Mouse (Mus musculus) kidney, postnatal 4 days (tissue): ENCODE measurements around the gene Jhy.

ENCODE experiments used
- DNase-seq, 2 experiments: peaks; one replicate each; pipeline ENCODE4 v3.0.0; 2021; ENCODE audit warnings: mixed read lengths in 2 of 2

Gene Jhy

GRCm38 (mm10) chr9:40963586-40964417 is at the start of gene Jhy:
TSS of gene Jhy (minus strand) at chr9:40964118.
- peak; percentile 7 to 15 for DNase-seq

- no peak for DNase-seq
Observed at GRCm38 (mm10) chr9:41012456-41012855, 48.5 kb upstream of the Jhy start.

DNA sequence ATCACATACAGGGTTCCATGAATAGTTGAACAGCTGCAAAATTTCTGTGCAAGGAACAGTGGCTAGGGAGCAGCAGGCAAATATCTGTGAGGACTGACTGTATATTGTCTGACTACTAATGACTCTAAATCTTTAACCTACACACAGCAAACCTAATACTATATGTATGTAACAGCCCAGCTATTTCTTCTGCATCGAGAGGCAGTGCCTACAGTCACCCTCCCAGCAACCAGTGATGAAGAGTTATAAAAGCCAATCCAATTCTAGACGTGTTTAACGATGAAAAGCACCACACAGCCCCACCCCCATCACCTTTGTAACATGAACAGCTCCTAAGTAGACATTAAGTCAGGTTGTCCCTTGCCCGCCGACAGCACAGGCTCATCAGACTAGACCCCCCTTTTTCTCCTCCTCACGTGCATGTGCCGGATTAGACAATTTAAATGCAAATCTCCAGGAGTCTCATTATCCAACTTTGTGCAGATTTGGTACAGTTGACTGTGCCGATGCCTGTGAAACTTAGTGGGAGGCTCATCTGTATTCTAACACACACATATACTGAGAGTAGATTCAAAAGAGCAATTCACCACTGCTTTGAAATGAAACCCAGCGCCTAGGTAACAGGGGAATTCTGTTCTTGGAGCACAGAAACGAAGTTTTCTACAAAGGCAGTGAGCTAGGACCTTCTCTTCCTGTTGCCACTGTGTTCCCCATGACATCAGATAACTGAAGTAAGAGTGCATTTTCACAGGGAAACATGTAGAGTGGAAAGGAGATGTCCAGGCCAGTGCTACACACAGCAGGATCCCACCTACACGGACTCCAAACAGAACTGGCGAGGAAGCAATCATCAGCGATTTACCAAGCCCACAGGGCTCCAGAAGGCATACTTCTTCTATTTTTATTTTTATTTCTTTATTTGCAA is 47.9 kb upstream of the Jhy start:
- peak in 1 of 2 experiments; percentile 34 for DNase-seq

DNA sequence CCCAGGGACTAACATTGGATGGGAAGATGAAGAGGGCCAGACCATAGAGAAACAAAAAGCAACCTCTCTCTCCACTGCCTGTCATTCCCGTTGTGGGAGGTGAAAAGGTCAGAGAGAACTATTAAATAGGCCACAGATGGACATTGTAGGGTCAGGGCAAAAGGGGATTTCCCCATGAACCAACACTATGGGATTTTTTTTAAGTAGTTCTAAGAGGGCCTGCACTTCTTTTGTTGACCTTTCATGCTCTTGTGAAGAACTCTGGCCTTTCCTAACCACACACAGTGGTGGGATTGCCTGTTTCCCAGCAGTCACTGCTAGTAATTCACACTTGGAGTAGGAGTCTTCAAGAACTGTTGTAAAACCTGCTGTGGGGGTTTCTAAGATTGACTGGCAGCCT is 43.9 kb upstream of the Jhy start:
- no peak for DNase-seq

DNA sequence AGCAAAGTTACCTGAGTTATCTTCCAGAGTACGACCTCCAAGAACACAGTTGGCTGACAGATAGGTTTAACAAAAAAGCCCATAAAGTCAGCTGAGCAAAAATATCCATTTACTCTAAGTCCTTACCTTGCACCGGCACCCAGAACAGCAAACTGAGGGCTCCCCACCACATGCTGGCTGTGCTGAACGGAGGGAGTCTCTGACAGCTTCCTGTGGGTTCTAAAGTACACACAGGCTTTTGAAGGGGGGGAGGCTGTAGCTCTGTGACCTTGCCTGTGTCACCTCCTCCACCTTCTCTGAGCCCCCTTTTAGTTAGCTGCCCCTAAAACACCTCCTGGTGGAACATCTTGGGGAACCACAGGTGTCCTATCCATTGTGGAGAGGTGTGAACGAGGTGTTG is 40.5 kb upstream of the Jhy start, which contains the start of gene Crtam:
Gene Crtam (minus strand): TSS at position 214 of the 400 bp plus-strand sequence.
- no peak for DNase-seq

DNA sequence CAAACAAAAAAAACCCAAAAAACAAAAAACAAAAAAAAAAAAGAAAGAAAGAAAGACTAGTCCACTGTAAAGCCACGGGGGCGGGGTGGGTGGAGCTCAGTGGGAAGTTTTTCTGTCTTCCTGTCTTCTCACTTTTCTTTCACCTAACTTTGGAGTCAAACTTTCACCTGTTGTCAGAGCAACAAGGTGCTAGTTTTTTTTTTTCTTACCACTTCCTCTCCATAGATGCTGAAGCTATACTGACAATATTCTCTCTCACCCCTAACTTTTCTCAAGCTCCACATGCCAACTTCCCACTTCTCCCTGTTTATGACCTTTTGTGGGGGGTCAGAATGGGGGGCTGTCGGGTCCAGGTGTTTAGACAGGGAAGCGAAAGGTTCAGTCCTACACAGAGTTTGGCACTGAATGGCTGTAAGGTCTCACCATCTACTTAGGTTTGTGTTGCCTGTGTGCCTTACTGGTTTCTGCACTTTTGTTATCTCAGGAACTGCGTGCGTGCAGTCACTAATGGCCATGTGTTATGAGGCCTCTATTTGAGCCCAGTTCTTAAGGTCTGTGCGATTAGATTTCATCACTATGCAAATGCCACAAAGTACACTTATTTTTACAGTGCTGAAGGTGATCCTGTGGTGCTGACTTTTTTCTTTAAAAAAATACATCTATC is 33.3 kb upstream of the Jhy start:
- no peak for DNase-seq

GRCm38 (mm10) chr9:40994075-40994474 is 30.2 kb upstream of the Jhy start:
- DNase-seq: no peak

- no peak for DNase-seq
Observed at GRCm38 (mm10) chr9:40991511-40991910, 27.6 kb upstream of the Jhy start.

DNA sequence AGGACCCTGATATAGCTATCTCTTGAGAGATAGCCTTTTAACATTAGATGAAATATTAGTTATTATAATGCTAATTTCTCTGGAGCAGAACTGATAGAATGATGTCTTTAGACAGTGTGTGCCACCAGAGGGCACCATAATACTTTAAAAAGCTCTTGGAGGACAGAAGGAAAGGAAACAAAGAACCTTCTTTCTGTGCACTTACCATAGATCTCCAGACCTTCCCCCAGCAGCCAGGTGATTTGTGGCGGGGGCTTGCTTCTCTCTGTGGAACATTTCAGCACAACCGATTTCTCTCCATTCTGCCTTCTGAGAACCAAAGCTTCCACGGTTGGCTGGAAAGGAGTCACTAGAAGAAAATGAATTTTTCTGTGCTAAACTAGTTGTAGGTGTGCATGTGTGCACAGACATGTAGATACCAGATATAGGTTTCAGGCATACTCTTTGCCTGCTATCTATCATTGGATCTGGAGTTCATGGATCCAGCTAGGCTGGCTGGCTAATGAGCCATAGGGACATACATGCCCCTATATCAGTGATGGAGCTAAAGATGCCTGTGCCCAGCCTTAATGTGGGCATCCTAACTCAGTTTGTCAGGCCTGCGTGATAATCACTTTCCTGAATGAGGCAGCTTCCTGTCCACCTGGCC is 26.1 kb upstream of the Jhy start:
- peak; percentile 55 to 65 for DNase-seq

DNA sequence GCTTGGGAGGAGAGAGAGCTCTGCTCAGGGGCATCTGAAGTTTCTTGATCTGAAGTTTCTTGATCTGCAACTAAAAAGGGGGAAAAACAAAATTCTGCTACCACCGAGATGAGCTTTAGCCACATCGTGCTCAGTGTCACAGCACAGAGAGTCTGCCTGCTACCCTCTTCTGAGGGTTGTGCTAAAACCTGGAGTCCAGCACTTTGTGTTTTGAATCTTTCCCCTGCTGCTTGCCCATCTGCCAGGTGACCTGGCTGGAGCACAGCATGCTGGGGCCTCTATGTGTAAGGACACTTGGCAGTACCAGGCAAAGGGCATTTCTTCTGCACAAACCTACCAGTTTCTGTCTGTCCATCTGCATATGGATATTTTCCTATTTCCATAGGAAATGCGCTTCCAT is 20.4 kb upstream of the Jhy start:
- DNase-seq: no peak

DNA sequence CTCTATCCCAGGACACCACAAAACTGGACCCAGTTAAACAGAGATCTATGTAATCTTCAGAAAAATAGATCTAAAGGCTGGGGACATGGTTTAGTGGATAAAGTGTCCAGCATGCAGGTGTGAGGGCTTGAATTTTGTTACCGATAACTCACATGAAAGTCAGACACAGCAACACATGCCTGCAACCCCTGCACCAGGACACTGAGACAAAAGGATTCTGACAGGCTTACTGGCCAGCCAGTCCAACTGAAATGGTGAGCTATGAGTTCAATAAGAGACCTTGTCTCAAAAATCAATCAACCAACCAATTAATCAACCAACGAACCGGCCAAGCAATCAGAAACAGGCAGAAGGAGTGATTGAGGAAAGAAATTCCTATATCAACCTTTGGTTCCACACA is 19.8 kb upstream of the Jhy start:
- no peak for DNase-seq

DNA sequence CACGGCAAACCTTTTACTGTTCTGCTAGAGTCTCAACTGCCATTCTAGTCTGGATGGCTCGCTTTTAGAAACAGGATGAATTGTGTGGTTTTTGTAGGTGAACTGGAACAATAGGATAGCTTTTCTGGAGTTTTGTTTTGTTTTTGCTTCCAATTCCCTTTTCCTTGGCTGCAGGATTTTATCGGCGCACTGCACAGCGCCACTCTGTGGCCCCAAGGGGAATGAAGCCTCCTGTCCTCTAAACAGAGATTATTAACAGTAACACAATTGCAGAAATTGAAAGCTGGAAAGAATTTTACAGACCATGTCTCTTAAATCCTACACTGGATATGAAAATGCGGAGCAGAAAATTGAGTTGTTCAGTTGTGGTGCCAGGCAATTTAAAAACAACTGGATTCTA is 18.6 kb upstream of the Jhy start:
- peak; percentile 41 to 54 for DNase-seq

- no peak for DNase-seq
Observed at GRCm38 (mm10) chr9:40974042-40974801, 10.3 kb upstream of the Jhy start.

DNA sequence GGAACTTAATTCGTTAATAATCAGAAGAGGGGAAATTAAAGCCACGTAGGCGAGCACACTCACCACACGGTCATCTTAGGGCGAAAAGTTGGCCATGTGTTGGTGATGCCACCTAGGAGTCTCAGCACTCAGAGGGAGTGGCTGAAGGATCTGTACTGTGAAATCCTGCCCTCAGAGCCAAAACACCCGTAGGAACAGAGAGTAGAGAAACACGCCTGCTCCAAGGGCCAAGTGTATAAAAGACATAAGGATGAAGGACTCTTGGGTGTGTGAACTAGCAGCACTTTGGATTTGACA is 448 bp upstream of the Jhy start:
- no peak for DNase-seq

DNA sequence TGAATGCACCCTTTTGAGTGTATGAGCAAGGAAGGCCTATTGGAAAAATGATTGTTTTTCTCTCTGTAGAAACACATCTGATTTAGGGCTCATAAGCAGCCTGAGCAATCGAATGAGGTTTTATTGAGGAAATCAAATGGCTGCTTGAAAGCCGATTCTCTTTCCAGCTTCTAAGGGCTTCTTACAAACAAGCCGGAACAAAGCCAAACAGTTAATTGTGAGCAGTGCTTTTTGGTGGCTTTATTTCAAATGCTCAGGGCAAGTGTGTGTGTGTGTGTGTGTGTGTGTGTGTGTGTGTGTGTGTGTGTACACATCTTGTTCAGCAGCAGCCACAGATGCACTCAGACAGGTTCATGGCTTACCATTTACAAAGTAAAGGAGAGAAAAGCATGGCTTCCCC is 2.5 kb downstream of the Jhy start:
- DNase-seq: no peak

DNA sequence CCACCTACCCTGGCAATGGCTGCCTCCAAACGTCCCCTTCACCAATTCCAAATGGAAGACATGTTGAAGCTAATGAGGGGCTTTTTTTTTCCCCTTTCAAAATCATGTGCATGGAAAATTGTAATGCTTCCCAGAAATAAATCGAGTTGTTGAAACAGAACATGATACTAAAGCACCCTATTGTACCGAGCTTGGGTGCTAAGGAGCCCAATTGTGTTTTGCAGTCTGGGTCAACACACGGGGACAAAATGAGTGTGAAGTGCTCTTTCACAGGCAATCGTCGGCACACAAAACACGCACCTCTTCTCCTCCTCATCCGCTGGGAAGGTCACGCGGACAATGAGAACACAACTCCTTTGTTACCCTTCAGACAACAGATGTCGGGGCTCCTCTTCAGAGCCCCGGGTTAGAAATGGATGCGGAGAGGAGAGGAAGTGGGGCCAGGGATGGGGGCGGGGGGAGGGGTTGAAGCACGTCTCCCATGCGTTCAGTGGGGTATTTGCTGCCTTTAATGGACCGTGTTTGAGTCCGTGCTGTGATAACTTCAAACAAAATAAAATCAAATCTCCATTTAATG is 14.8 kb downstream of the Jhy start:
- no peak for DNase-seq

- DNase-seq: no peak
Observed at GRCm38 (mm10) chr9:40948473-40948872, 15.4 kb downstream of the Jhy start.

DNA sequence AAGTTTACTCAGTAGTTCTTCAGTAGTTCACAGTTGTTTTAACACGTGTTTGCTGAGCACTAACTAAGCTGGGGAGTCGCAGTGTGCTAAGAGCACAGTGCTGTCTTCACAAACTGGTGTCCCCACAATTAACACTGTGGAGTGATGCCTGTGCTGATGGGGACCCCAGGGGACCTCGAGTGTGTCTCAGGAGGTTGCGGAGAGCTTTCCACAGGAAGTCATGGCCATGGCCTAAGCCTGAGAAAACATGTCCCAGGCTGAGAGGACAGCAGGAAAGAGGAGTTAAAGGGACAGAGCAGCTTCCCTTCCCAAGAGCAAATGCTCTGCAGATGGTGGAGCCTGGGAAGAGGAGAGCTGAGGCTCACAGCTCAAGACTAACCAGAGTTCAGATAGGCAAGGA is 16.8 kb downstream of the Jhy start:
- peak; percentile 8 to 16 for DNase-seq

- peak; percentile 35 to 40 for DNase-seq
Observed at GRCm38 (mm10) chr9:40937425-40937824, 26.5 kb downstream of the Jhy start.

DNA sequence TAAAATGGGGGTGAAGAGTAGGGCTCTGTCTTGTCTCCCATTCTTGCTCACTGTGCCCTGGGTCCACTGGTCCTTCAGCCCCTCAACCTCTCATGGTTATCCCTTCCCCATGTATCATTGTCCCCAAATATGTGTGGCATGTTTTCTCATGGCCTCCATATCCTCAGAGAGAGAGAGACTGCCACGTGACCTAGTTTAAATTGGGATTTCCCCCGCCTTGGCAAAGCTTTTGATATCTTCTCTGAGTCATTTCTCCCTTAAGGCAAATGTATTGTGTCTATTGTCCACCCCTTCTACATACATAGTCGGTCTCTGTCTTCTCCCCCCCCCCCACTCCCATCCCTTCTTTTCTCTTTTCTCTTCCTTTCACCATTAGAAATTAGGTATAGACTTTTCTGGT is 30.6 kb downstream of the Jhy start:
- DNase-seq: no peak

DNA sequence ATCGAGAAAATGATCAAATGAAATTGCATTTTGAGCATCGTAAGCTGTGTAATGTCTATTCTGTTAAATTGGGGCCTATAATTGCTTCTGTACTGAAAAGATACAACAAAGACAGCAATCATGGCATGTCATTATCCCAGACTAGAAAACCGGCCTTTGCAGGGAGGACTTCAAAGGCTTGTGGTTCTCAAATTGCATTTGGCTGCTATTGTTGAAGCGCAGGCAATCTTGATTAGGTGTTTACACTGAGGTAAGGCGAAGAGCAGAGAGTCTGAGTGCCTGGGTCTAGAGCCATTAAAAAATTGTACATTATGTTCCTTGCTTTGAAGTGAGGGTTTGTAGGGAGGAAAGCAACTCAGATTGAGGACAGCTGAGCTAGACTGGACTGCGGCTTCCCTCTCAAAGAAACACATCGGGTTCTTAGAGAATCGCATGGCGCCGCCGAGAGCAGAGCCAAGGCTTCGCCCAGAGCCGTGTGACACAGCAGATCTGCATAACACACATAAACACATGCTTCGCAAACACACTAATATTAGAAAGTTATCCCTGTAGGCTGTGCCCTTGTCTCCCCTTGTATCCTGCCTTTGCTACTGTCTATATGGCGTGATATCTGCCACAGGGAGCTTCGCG is 36.5 kb downstream of the Jhy start:
- no peak for DNase-seq
